Mouse (Mus musculus) ES-Bruce4 (cell line): ENCODE results near the gene Pld5. TPM values are rescaled to one million over a fixed set of nuclear protein-coding genes. Genes with fewer than 3 reads are reported as not detected.

Experiments
- H3K27ac ChIP-seq: 2 replicates; pipeline ENCODE4 v1.5.1; 2012; ENCODE audit warnings: low read length, inconsistent platforms; ENCODE audit not compliant: insufficient read depth
- H3K27me3 ChIP-seq: 2 replicates; pipeline ENCODE4 v1.6.1; 2012; ENCODE audit warnings: mild to moderate bottlenecking, low read length, inconsistent platforms; ENCODE audit not compliant: control insufficient read depth, poor library complexity, insufficient read depth, severe bottlenecking
- H3K36me3 ChIP-seq: 2 replicates; pipeline ENCODE4 v1.6.1; 2012; ENCODE audit warnings: inconsistent platforms, mild to moderate bottlenecking, low read length, moderate library complexity; ENCODE audit not compliant: control insufficient read depth, poor library complexity, insufficient read depth, severe bottlenecking
- H3K4me1 ChIP-seq: one replicate; pipeline ENCODE4 v1.8.1; 2011; ENCODE audit warnings: low read length; ENCODE audit not compliant: control insufficient read depth, insufficient read depth
- H3K4me3 ChIP-seq: 2 replicates; pipeline ENCODE4 v1.5.1; 2011; ENCODE audit warnings: low read depth, mild to moderate bottlenecking, low read length
- H3K9ac ChIP-seq: 2 replicates; pipeline ENCODE4 v1.6.1; 2012; ENCODE audit warnings: low read depth, mild to moderate bottlenecking, inconsistent platforms; ENCODE audit not compliant: poor library complexity, severe bottlenecking
- H3K9me3 ChIP-seq: replicated peaks from 2 replicates; pipeline ENCODE4 v1.6.1; 2012; ENCODE audit warnings: mild to moderate bottlenecking, low read length, inconsistent platforms; ENCODE audit not compliant: control insufficient read depth, poor library complexity, insufficient read depth, severe bottlenecking
- CTCF ChIP-seq: IDR thresholded peaks from one replicate; pipeline ENCODE4 v1.8.1; 2011; ENCODE audit warnings: low read depth, low read length
- EP300 ChIP-seq: IDR thresholded peaks from 2 replicates; pipeline ENCODE4 v1.6.1; 2011; ENCODE audit warnings: low read depth, low read length; ENCODE audit not compliant: insufficient read depth
- POLR2A ChIP-seq: IDR thresholded peaks from one replicate; pipeline ENCODE4 v1.8.1; 2011; ENCODE audit warnings: low read length; ENCODE audit not compliant: insufficient read depth
- polyA plus RNA-seq: library from polyadenylated mRNA; stranded (reverse); fragments of >200 nt; gene quantifications from 2 replicates; pipeline ENCODE4 v1.2.4, GENCODE M21; 2011; ENCODE audit warnings: low read depth; ENCODE audit not compliant: missing spikeins, insufficient read depth, insufficient read length

Gene Pld5
- polyA plus RNA-seq, 1 experiment, result 0.36 TPM

DNA sequence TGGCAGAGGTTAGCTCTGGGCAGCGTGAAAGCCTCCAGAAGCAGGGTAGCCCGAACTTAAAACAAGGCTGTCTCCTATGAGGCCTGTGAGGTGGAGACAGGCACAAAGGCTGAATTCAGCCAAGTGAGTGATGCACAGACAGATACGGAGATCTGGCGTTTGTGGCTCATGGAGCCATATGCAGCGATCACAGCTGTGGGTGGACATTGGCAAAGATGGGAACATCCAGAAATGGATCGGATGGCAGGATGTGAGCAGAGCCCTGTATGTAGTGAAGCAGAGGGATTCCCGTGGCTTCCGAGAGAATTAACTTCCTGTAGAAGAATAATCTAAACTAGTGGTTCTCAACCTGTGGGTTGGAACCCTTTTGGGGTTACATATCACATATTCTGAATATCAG is 140.7 kb downstream of the Pld5 start:
- Histone ChIP-seq H3K4me3 (no peak overlapping the region), H3K27me3 (no peaks in the 10 kb centered on the region), H3K9me3 (no peaks in the 10 kb centered on the region; the same call in 1 of the 2 replicates), H3K36me3 (no peaks in the 10 kb centered on the region), H3K27ac (no peak overlapping the region), H3K4me1 (no peaks in the 10 kb centered on the region), H3K9ac (no peak overlapping the region)
- TF ChIP-seq POLR2A, result no peak
- no peak for TF ChIP-seq EP300
- no peak for TF ChIP-seq CTCF

DNA sequence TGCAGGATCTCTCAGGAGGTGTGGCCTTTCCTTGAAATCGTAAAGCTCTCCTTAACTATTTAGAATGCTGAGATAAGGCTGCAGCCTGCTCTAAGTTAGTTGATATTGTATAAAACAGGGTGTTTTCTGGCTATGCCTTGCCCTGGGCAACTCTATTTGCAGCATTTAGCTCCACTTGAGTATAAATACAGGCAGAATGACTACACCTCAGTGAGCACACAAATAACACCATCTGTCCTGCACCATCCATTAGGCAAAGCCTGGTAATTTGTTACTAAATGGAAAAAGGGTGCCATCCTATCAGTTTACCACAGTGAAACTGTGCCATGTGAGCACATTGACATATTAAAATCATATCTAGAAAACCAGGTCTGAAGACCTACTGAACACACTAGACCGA is 149.3 kb downstream of the Pld5 start:
- Histone ChIP-seq H3K27me3 (no peaks in the 10 kb centered on the region; the same call in 1 of the 2 replicates), H3K4me1 (no peaks in the 10 kb centered on the region), H3K27ac (no peak overlapping the region), H3K36me3 (no peaks in the 10 kb centered on the region), H3K9ac (no peak overlapping the region), H3K9me3 (no peaks in the 10 kb centered on the region), H3K4me3 (no peak overlapping the region)
- no peak for TF ChIP-seq CTCF
- no peak for TF ChIP-seq POLR2A
- no peak for TF ChIP-seq EP300

GRCm38 (mm10) chr1:176124441-176124840 is 150.7 kb downstream of the Pld5 start:
- TF ChIP-seq POLR2A (no peak), CTCF (no peak), EP300 (no peak)
- Histone ChIP-seq H3K9me3 (no peaks in the 10 kb centered on the region), H3K27ac (no peak overlapping the region)

DNA sequence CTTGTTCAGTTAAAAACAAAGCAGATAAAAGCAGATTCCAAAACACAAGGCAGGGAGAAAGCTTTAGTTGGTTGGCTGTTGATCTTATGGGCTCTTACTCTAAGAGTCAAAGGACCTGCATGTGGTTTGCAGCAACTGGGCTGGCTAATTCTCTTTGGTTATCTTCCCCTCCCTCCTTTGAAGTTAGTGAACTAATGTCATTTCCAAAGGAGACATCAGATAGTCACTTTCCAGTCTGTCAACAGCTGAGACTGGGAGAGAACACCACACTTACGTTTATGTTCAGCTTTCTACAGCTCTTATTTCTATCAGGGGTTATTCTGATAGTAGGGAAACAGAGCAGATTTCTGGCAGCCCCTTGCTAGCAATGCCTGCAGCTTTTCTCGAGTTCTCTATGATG is 151.3 kb downstream of the Pld5 start:
- no peaks in the 10 kb centered on the region for H3K36me3 ChIP-seq
- H3K9me3 ChIP-seq, result no peaks in the 10 kb centered on the region
- no peak overlapping the region for H3K9ac ChIP-seq
- H3K4me3 ChIP-seq, result no peak overlapping the region
- TF ChIP-seq POLR2A (no peak), CTCF (no peak), EP300 (no peak)
- no peak overlapping the region for H3K27ac ChIP-seq
- no peaks in the 10 kb centered on the region; the same call in 1 of the 2 replicates for H3K27me3 ChIP-seq
- H3K4me1 ChIP-seq, result no peaks in the 10 kb centered on the region

More at GRCm38 (mm10) chr1:176124441-176124840, 150.7 kb downstream of the Pld5 start:
- Histone ChIP-seq H3K9ac (no peak overlapping the region), H3K4me3 (no peak overlapping the region), H3K4me1 (no peaks in the 10 kb centered on the region), H3K27me3 (no peaks in the 10 kb centered on the region; the same call in 1 of the 2 replicates), H3K36me3 (no peaks in the 10 kb centered on the region)

- H3K27me3 ChIP-seq, result no peaks in the 10 kb centered on the region
- H3K27ac ChIP-seq, result no peak overlapping the region
- H3K4me1 ChIP-seq, result no peaks in the 10 kb centered on the region
- no peaks in the 10 kb centered on the region for H3K36me3 ChIP-seq
- no peak overlapping the region for H3K9ac ChIP-seq
- TF ChIP-seq EP300, result no peak
- no peak for TF ChIP-seq CTCF
- TF ChIP-seq POLR2A, result no peak
- no peaks in the 10 kb centered on the region for H3K9me3 ChIP-seq
- no peak overlapping the region for H3K4me3 ChIP-seq
Observed at GRCm38 (mm10) chr1:176115604-176116003, 159.5 kb downstream of the Pld5 start.

DNA sequence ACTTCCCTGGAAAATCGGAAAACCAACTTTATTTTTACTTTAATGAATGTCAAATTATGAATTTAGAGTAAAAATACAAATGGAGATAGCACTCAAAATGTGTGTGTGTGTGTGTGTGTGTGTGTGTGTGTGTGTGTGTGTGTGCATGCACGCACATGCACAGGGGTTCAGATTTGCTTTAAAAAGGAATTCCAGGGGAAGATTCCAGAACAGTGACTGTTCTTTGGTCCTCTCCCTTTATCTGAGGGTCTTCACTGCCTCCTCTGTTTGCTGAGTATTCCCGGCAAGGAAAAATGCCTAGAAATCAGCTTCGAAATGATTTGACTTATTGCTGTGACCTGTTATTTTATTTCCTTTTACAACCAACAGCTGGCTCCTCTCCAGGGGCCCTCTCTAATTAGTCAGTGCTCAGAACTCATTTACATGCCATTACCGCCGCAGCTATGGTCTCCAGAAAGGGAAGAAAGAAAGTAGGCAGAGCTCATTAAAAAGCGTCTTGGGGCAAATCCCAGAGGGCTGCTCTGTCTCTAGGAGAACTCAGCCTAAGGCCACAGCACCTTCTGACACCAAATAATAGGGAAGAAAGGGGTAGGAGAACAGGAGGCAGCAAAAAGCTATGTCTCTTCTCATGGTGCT is 176.3 kb downstream of the Pld5 start:
- Histone ChIP-seq H3K9ac (no peak overlapping the region), H3K27me3 (no peaks in the 10 kb centered on the region), H3K4me3 (no peak overlapping the region), H3K9me3 (no peaks in the 10 kb centered on the region), H3K4me1 (no peaks in the 10 kb centered on the region), H3K36me3 (no peaks in the 10 kb centered on the region), H3K27ac (no peak overlapping the region)
- no peak for TF ChIP-seq EP300
- no peak for TF ChIP-seq POLR2A
- TF ChIP-seq CTCF, result no peak
